Mouse (Mus musculus): ENCODE measurements around the gene Eif4g1.

The Eif4g1 gene

DNA sequence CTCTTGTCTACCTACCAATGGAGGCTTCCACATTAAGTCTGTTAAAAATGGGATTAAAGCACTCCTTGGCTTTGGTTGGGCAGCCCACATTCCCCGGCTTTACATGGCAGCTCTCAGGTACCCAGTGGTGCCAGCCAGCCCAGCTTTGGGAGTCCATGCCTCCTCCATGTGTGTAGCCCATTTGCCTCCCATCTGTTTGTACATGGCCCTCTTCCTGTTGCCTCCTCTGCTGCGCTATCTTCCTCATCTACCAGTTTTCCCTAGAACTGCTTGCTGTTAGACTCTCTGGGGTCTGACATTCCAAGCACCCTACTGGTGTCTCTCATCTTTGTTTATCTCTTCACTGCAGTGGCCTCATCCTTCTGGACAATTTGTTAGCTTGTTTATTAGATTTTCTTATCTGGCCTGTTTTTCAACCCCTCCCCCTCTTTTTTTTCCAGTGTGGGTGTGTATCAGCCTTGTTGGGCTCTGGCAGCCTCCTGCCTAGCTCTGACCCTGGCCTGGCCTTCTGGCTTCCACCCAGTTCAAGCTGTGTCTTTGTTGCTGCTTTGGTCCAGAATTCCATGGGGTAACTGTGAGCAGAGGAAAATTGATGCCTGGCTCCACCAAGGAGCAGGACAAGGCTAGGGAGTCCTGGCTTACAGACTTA lies 38.4 kb downstream of the Eif4g1 start:
- no peak for DNase-seq

DNA sequence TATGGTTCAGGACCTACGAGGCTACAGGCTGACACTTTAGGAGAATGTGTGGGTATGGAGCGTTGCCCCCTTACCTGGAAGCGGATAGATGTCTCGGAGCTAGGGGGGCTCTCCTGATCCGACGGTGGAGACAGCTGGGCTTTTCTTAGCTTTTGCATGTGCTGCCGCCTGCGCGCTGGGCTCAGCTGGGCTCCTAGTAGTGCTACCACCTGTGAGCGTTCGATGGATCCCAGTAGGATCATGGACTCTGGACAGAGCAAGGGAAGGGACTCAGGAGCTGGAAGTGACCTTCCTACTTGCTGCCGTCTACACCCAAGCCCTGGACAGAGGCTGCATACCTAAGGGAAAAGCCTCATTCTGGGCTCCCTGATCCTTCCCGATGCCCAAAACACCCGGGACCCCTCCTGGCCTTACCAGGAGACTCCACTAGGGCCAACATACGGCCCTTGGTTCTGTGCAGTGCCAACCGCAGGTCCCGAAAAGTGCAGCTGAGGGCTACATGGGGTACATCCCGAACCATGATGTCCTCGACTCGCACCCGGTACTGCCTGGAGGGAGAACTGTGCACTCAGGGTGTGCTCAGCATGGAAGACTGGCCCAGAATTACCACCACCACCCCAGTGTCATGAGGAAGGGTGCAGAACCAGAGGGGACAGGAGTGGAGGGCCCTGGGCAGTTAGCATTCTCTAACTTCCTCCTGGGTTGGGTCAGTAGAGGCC lies 40.3 kb downstream of the Eif4g1 start:
- no peak for DNase-seq

DNA sequence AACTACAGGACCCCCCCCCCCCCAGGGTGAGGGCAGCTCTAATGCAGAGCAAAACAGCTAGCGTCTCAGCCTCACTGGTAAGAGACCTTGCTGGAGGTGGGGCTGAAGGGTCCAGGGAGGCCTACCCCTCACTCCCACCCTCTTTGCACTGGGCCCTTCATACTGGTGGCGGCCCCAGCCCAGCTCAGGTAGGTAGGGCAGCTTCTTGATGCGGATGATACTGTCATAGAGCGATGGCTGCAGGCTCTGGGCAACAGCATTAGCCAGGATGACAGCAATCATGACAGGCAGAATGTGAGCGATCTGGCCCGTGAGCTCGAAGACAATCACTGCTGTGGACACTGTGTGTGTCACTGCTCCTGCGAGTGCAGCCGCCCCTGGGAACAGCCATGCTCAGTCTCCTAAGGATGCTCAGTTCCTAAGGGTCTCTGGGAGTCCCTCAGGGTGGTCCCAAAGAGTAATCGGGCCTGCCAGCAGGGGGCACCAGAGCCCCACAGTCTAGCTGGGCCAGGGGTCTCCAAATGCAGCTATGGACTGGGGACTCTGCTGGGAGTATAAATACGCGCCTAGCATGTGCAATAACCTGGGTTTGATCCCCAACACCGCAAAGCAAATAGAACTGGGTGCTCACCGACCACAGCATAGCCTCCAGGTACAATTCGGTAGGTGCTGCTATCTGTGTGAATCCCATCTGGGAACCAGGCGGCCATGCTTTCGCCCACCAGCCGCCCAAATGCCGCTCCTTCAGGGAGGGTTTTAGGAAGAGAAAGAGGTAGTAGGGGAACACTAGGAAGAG lies 41.0 kb downstream of the Eif4g1 start:
- DNase-seq: no peak

DNA sequence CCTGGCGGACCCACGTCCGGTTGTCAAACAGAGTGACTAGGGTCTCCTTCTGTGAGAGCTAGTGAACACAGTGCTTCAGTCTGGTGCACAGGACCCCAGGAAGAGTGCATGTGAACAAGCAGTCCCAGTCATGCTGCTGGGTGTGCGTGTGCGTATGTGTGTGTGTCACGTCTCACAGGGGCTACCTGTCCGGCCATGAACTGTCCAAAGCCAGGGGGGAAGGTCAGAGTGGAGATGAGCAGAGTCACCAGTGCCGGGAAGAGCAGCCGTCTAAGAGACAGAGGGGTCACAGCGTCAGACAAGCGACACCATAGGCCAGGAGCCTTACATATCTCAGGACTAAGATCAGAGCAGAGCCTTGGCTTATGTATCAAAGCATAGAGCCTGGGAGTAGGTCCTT lies 42.3 kb downstream of the Eif4g1 start:
- no peak for DNase-seq

DNA sequence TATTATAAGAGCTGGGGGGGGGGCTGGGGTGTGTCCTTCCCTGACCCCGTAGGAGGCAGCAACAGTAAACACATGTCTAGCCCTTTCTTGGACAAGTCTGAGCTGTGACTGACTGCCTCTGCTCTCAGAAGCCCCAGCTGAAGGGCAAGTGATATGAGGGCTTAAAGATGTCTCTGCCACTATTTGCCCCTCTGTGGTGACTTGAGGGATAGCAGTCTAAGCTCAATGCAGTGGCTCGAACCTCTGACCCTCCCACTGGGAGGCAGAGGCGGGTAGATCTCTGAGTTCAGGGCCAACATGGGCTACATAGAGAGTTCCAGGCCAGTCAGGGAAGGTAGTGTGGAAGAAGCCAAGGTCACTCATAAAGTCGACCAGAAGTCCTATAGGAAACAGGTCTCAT lies 42.7 kb downstream of the Eif4g1 start:
- DNase-seq: no peak

DNA sequence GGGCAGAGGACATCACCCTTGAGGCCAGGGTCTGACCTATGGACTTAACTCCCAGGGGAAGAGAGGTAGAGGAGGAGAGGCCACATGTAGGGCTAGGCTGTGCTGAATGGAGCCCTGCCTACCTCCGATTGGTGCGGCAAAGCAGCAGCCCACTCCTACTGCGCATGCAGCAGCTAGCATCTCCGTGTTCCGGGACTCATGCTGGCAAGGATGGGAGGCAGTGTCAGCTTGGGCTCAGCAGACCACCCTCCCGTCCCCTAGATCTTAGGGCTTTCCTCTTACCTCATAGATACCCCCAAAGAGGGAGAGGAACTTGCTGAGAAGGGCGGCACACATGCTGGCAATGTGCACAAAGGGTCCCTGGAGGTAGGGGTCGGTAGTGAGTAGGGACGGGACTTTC lies 44.1 kb downstream of the Eif4g1 start:
- DNase-seq: no peak

DNA sequence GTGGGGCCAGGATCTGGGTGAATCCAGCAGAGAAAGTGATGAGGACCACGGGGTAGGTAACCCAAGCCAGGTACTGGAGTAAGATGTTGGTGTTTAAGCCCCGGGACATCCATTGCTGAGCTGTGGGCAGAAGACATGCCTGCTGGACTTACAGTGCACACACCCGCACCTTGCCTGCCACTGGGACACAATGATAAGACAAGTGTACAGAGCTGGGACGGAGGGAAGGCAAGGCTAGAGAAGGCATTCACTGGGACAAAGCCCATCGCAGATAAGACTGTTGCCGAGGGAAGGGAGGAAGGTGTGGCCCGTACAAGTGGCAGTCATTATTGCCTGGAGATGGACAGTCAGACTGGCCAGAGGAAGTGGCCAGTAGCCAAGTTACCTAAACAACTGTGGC lies 44.8 kb downstream of the Eif4g1 start:
- DNase-seq: no peak

DNA sequence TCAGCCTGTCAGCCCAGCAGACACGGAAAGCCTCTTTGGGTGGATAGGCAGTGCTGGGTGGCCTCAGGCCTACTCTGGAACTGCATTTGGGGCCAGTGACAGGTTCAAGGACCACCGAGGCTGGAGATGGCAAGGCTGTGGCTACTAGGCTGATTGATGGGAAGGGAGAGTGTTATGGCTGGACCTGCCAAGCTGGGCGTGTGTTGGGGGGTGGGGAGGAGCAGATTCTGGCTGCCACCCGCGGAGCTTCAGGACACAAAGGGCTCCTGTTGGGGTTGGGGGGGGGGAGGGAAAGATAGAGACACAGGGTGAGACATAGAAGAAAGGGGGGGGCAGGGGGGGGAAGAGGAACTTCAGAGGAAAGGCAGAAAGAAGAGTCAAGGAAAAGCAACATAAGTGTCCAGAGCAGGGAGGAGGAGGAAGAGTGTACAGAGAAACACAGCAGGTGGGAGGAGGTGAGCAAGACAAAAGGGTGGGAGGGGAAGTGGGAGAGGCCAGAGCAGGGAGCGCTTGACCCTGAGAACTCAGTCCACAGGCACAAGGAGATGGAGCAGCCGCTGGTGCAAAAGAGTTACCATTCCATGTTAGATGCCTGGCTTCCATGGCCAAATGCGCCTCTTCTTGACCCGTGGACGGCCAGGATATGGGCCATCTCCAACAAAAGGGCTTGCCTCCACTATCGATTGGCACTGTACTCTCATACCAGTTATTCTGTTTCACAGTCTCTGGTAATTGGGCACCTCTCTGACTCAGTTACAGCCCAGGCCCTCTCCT lies 46.4 kb downstream of the Eif4g1 start:
- no peak for DNase-seq

DNA sequence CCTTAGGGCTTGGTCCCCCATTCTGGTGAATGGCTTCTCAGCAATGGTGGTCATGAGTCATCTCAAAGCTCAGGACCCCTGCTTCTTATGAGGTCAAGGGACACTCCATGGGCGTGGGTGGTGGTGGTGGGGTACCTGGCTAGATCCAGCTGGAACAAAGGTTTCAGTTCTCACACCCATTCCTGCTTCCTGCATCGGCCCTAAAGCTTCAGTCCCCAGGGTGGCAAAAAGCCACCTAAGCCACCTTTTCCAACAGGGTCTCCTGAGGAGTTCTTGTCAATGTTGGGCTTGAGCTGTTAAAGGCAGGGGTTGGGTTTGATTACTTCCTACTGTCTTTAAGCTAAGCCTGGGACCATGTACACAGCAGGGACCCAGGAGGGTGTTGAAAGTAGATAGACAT lies 47.0 kb downstream of the Eif4g1 start:
- no peak for DNase-seq

DNA sequence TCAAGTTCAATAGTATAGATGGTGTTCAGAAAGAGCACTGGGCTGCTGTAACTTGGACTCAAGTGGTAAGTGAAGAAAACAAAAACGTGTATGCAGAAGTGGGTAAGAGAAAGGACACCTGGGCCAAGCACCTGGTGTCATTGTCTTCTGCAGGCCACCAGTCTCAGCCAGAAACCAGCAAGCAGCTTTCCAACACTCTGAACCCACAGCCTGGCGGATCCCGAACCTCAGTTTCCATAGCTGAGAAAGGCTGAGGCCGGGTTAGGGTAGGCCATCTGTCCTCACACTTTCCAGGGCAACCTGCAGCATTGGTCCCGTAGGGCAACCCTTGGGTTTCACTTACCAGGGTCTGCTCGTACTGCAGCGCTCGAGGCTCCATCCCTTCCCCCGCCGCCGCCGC lies 47.5 kb downstream of the Eif4g1 start:
- no peak for DNase-seq

DNA sequence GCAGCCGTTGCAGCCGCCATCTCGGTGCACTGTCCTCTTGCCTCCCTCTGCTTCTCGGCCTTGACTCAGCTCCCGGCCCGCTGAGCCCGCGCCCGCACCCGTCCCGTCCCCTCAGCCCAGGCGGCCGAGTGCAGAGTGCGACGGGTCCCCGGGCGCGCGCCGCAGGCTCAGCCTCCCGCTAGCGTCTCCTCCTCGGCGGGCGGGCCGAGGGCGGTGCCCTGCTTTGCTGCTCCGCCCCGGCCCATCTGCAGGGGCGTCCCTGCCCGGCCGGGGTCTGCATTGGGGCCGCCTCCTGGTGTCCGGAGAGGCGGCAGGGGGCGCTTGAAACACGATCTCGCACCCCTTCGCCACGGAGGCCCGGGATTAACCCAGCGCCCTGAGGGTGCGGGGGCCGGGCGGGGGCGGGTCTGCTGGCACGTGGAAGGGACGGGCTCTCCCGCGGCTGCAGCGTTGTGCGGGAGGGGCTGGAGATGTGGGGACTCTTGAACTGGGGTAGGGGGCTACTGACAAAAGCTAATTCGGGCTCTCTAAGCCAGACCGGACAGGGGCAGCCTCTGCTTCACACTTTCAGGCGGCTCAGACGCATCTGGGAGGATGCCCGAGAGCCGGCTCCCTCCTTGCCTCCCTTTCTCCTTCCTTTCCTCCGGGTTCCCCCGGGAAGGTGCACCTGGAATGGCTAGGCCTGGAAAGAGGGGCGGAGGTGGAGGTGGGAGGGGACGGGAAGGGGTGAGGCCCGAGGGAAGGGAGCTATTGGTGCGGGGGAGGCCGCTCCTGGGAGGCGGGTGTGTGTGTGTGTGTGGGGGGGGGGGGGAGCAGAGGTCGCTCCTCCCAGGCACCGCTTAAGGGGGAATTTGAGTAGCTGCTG lies 48.1 kb downstream of the Eif4g1 start:
- DNase-seq: peak; percentile 76

DNA sequence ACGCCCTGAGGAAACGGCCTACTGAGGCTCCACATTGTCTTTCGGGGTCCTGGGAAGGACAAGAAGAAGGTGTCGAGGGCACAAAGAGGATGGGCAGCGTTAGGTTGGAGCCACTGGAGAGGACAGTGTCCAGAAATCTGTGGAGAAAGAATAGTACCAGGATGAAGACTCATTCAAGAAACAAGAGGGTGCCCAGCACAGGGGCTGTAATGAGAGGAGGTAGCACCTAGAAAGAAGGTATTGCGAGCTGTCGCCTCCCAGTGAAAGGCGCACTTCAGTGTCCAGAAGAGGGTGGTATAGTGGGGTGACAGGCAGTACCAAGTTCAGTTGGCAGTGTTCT lies 48.7 kb downstream of the Eif4g1 start:
- DNase-seq: no peak

DNA sequence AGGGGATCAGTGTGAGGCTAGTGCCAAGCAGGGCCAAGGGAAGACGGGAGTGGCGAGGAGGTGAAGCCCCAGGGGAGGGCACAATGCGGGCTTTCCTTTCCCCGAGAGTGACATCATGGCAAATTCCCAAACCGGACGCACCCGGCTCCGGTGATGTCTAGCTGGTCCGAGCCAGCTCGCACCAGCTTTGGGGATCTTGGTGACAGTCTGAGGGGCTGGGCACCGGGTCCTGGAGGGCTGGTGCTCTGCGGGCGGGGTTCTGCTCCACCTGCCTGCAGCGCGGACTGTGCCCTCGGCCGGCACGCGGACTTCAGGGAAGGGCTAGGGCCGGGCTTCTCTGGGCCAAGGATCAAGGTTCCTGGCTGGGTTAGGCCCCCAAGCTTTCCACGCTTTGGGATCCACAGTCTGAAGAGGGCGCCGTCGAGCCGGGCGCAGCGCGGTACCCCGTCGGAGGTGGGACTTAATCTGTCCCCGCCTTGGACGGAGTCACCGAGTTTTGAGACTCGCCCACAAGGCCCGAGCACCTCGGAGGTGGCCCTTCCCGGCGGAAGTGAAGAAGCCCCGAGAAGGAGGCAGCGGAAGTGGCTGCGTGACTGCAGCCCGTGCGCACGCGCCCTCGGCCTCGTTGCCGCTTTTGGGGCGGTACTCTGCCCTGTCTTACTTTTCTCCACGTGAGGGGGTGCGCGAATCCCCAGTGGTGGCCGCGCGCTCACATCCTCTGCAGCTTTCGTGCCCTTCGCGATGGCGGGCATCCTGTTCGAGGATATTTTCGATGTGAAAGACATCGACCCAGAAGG lies 49.3 kb downstream of the Eif4g1 start, which contains the start of the genes Polr2h and Clcn2:
Polr2h (plus strand) TSS at position 485 of the 797 bp plus-strand sequence.
Clcn2 (minus strand) TSS at position 566 of the 797 bp plus-strand sequence.
- peak; percentile 96 for DNase-seq

DNA sequence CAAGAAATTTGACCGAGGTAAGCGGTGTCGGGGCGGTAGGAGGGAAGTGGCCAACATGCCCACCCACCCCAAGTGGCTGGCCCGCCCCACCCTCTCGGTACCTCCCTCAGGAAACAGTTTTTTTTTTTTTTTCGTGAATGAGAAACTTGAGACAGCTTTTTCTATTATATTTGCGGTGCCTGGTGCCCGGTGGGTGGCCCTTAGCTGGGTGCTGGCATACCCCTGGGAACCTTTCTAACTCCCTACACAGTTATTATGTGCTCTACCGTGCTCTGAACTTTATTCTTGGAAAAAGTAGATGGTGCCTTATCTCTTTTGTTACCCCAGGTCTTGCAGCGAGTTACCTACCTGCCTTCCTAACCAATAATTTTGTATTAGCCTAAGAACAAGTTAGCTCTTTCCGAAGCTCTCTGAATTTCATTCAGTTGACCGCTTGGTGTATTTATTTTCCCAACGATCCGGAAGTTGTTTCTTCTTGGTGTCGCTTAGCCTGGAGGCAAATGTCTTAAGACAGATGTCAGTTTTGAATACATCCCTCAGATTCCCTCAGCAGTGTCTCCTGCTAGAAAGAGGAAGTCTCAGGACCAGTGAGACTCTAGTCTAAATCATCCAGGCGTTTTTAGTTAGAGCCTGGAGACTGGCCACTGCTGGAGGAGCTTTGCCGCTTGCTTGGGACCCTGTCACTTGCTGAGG lies 50.0 kb downstream of the Eif4g1 start:
- DNase-seq: no peak

DNA sequence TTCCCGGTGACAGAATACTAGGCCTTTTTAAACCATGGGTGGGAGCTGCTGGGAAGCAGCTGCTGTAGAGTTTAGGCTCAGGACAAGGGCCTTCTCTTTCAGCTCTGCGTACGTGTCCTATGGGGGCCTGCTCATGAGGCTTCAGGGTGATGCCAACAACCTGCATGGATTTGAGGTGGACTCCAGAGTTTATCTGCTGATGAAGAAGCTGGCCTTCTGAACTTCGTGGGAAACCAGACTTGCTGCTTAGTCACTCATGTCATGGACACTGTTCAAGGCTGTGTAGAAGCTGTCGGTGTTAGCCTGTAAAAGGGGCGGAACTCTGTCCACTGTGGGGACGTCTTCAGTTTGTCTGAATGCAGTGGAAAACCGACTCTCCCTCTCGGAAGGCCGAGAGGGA lies 53.7 kb downstream of the Eif4g1 start:
- no peak for DNase-seq

DNA sequence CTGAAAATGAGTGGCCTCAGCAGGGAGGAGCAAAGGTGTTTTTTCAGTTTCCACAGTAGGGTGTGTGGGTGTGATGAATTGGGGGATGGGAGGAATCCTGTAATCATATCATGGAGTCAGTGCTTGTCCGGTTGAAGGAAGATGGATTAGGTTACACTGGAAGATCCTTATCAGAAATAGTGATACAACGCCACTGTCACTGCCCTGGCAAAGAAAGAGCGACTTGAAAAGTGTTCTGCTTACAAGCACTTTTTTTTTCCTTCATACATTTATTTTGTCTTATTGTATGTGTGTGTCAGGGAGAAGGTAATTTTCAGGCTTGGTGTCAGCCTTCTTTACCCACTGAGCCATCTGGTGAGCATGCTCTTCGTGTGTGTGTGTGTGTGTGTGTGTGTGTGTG lies 54.6 kb downstream of the Eif4g1 start:
- DNase-seq: no peak

DNA sequence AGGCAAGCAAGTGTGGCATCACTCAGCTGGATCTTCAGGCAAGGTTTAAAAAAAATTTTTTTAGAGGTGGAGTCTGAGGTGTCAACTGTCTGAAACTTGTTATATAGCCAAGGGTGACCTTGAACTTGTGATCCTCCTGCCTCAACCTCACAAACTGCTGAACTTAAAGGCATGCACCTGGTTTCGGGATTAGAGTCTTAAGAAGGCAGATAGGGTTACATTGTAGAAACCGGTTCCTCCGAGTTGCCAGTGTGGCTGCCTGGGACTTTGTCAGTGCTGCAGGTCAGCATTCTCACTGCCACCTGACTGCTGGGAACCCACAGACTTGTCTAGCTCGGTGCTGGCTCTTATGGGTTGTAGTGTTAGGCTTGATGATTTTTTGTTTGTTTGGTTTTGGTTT lies 55.1 kb downstream of the Eif4g1 start:
- DNase-seq: no peak

DNA sequence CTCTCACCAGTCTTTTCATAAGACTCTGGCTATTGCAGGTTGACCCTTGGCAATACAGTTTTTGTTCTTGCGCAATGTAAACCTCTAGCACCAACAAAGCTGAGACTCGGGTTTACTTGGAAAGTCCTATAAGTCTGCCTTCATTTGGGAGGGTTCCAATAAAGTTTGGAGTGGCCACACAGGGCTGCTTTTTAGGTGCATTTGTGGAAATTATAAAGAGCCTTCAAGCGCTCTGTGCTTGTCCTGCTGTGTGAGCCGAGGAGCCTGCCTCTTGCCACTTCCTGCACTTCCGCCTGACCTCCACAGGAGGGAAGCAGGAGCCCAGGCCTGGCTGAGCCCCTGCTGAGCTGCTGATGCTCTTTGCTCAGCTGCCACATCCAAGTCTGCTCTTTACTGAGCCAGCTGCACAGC lies 56.2 kb downstream of the Eif4g1 start:
- no peak for DNase-seq

DNA sequence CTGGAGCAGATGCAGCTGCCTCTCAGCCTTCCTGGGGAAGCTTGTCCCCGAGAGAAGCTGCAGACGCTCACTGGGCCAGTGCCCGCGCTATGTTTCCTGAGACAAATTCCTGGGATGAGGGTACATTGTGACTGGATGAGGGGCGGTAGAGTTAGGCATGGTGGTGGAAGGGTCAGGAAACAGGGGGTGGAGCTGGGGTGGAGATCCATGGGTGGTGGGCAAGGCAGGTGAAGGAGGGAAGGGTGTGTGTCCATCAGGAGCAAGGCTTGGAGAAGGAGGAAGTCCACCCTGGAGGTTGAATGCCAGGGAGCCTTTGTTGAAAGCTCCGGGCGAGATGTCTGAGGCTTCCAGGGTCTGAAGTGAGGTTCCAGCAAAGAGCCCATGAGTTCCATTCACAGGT lies 57.2 kb downstream of the Eif4g1 start:
- DNase-seq: no peak

DNA sequence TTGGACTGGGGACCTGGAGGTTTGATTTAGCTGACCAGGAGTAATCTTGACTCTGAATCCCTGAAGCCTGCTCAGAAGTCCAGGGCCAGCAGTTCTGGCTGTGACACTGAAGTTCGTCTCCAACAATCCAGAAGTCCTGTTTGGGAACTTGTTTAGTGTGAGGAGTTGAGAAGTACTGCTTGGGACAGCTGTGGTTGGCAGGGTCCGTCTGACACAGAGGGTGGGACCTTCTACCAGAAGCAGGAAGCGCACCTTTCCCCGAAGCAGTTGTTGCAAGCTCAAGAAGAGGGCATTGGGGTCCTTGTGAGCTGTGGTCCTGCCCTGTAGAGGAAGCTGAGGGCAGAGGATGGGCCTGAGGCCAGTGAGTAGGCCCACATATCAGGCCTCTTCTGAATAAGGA lies 57.6 kb downstream of the Eif4g1 start:
- DNase-seq: no peak

DNA sequence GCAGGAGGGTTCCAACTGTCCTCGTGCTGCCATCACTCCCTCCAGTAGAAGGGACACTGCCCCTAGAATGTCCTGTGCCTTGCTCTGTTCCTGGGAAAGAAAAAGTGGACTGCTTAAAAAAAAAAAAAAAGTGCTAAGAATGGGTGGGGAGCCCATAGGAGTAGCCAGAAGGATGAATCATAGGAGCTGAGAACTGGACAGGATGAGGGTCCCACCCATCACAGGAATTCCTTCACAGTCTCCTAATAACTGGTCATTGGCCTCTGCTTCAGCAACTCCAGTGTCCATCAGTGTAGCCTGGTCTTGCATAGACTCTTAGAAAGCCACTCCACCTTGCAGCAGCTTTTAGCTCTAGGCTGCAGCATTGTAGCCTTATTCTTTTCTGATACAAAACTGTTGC lies 58.3 kb downstream of the Eif4g1 start:
- DNase-seq: no peak

Data from cerebellum, adult 11 months (tissue).